Mouse (Mus musculus) MEL (cell line): ENCODE measurements around the gene Mfng.

Experiments used
- CTCF ChIP-seq, 3 experiments: IDR thresholded peaks in 2 of 3; conservative IDR thresholded peaks in 1 of 3; 2 replicates each; pipeline ENCODE4 v1.5.1; 2011 to 2012; ENCODE audit warnings: low read length in 3 of 3, low read depth in 2 of 3, mild to moderate bottlenecking in 2 of 3, improper control_type of control experiment in 1 of 3, inconsistent platforms in 1 of 3, mixed read lengths in 1 of 3, moderate library complexity in 1 of 3; ENCODE audit not compliant: control insufficient read depth in 1 of 3, insufficient read depth in 1 of 3, poor library complexity in 1 of 3, severe bottlenecking in 1 of 3
- ETS1 ChIP-seq: IDR thresholded peaks from 2 replicates; pipeline ENCODE4 v1.6.1; 2012; ENCODE audit warnings: low read depth, mild to moderate bottlenecking, inconsistent platforms, low read length, improper control_type of control experiment, moderate library complexity
- GABPA ChIP-seq: IDR thresholded peaks from 2 replicates; pipeline ENCODE4 v1.6.1; 2012; ENCODE audit warnings: low read depth, mild to moderate bottlenecking, inconsistent platforms, low read length, improper control_type of control experiment, moderate library complexity
- GATA1 ChIP-seq: IDR thresholded peaks from 2 replicates; pipeline ENCODE4 v1.6.1; 2011; ENCODE audit warnings: low read depth, low read length, improper control_type of control experiment
- JUND ChIP-seq: IDR thresholded peaks from 2 replicates; pipeline ENCODE4 v1.6.1; 2011; ENCODE audit warnings: low read depth, mild to moderate bottlenecking, improper control_type of control experiment, low read length
- MAFK ChIP-seq: IDR thresholded peaks from 2 replicates; pipeline ENCODE4 v1.6.1; 2011; ENCODE audit warnings: low read depth, mild to moderate bottlenecking, low read length, improper control_type of control experiment, borderline replicate concordance
- MAX ChIP-seq: IDR thresholded peaks from 2 replicates; pipeline ENCODE4 v1.6.1; 2011; ENCODE audit warnings: low read length, improper control_type of control experiment
- POLR2A ChIP-seq, 2 experiments: IDR thresholded peaks; 2 replicates each; pipeline ENCODE4 v1.6.1; 2011 to 2012; ENCODE audit warnings: low read length in 2 of 2, mild to moderate bottlenecking in 2 of 2, control low read depth in 1 of 2, improper control_type of control experiment in 1 of 2, low read depth in 1 of 2, moderate library complexity in 1 of 2; ENCODE audit not compliant: control insufficient read depth in 1 of 2, insufficient read depth in 1 of 2, poor library complexity in 1 of 2
- USF1 ChIP-seq: IDR thresholded peaks from 2 replicates; pipeline ENCODE4 v1.6.1; 2014; ENCODE audit warnings: low read depth, mild to moderate bottlenecking, inconsistent platforms, low read length, improper control_type of control experiment, moderate library complexity
- USF2 ChIP-seq, 2 experiments: IDR thresholded peaks; 2 replicates each; pipeline ENCODE4 v1.6.1; 2011 to 2012; ENCODE audit warnings: improper control_type of control experiment in 2 of 2, low read length in 2 of 2, borderline replicate concordance in 1 of 2, inconsistent platforms in 1 of 2, low read depth in 1 of 2, mild to moderate bottlenecking in 1 of 2; ENCODE audit not compliant: insufficient read depth in 1 of 2
- ZC3H11A ChIP-seq: IDR thresholded peaks from 2 replicates; pipeline ENCODE4 v1.6.1; 2012; ENCODE audit warnings: low read depth, mild to moderate bottlenecking, inconsistent platforms, low read length, improper control_type of control experiment

- TF ChIP-seq USF1 (no peak), GABPA (no peak), JUND (no peak), CTCF (IDR thresholded peaks at IDR 0.05 in 2 of 3, conservative IDR thresholded peaks at IDR 0.05 in 1 of 3; ENCODE audit: control insufficient read depth in 1 of 3, insufficient read depth in 1 of 3, low read depth in 2 of 3, low read length in 3 of 3, poor library complexity in 1 of 3, severe bottlenecking in 1 of 3) (no peak), ZC3H11A (no peak), MAFK (no peak), GATA1 (no peak), USF2 (IDR thresholded peaks at IDR 0.05; ENCODE audit: borderline replicate concordance in 1 of 2, insufficient read depth in 1 of 2, low read depth in 1 of 2, low read length in 2 of 2) (no peak), POLR2A (IDR thresholded peaks at IDR 0.05; ENCODE audit: control insufficient read depth in 1 of 2, insufficient read depth in 1 of 2, low read depth in 1 of 2, low read length in 2 of 2, poor library complexity in 1 of 2) (no peak), ETS1 (no peak), MAX (no peak)
Observed at GRCm38 (mm10) chr15:78730315-78731049, 42.8 kb downstream of the Mfng start.
